Mouse (Mus musculus): Measurements from ENCODE around the gene Hormad2. TPM values are rescaled to one million over a fixed set of nuclear protein-coding genes. Genes with fewer than 3 reads are reported as not detected.

Gene Hormad2
- total and polyA plus RNA-seq, 3 experiments = 16.0 to 17.0 TPM; not detected in 1

DNA sequence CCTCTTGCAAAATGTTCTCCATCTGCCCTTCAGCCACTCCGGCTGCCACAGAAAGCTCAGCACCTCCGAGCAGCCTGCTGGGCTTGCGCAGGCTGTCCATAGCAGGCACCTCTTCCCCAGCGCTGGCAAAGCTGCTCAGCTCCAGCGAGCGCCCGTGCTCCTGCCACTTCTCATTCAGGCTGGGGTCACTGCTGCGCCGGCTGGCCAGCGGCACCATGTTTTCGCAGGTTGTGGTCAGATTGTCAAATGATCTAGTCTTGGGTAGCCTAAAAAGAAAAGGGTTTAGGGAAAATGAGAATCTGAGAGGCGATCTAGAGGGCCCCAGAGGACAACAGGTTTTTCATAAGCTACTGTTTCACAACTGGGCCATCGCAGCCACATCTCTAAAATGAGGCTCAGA lies 47.5 kb upstream of the Hormad2 start:
- H3K79me2 ChIP-seq (ENCODE audit: control insufficient read depth, insufficient read depth, low read length, poor library complexity) = no peaks in the 10 kb centered on the region
- no peak overlapping the region for H3K4me3 ChIP-seq (ENCODE audit: control insufficient read depth in 1 of 2, insufficient read depth in 1 of 2, low read depth in 2 of 2, low read length in 2 of 2)
- peaks cover 0 to 27% of the 10 kb centered on the region in 2 experiments; a peak in 2 of 4 replicates for H3K36me3 ChIP-seq (ENCODE audit: control insufficient read depth in 1 of 2, insufficient read depth in 2 of 2, low read length in 2 of 2)
- no peak for DNase-seq (ENCODE audit: low read depth, low spot score)
- TF ChIP-seq ZMIZ1 (IDR thresholded peaks at IDR 0.05; ENCODE audit: low read depth, low read length) = no peak
- TF ChIP-seq ZC3H11A (IDR thresholded peaks at IDR 0.05; ENCODE audit: low read depth, low read length) = no peak
- no peak for TF ChIP-seq MAX (IDR thresholded peaks at IDR 0.05; ENCODE audit: low read length)
- no peak for TF ChIP-seq SMC3 (IDR thresholded peaks at IDR 0.05; ENCODE audit: low read depth, low read length)
- TF ChIP-seq UBTF (IDR thresholded peaks at IDR 0.05; ENCODE audit: borderline replicate concordance, insufficient read depth, low read depth, low read length) = no peak
- no peak for TF ChIP-seq TBP (IDR thresholded peaks at IDR 0.05; ENCODE audit: low read depth, low read length)
- TF ChIP-seq HCFC1 (IDR thresholded peaks at IDR 0.05; ENCODE audit: low read depth, low read length) = no peak
- TF ChIP-seq CHD2 (IDR thresholded peaks at IDR 0.05; ENCODE audit: low read length) = no peak
- TF ChIP-seq ZNF384 (IDR thresholded peaks at IDR 0.05; ENCODE audit: low read depth, low read length) = no peak
- no peak overlapping the region for H3K27ac ChIP-seq (ENCODE audit: control insufficient read depth, low read depth, low read length)
- H3K4me1 ChIP-seq (ENCODE audit: control insufficient read depth in 1 of 2, insufficient read depth in 2 of 2, low read length in 2 of 2) = no peaks in the 10 kb centered on the region
- no peak overlapping the region for H3K9ac ChIP-seq (ENCODE audit: control insufficient read depth, low read depth, low read length, poor library complexity, severe bottlenecking)
- H3K9me3 ChIP-seq (replicated peaks; ENCODE audit: insufficient read depth, low read length) = no peaks in the 10 kb centered on the region
- H3K27me3 ChIP-seq (ENCODE audit: control insufficient read depth in 1 of 2, insufficient read depth in 2 of 2, low read length in 2 of 2) = no peaks in the 10 kb centered on the region

DNA sequence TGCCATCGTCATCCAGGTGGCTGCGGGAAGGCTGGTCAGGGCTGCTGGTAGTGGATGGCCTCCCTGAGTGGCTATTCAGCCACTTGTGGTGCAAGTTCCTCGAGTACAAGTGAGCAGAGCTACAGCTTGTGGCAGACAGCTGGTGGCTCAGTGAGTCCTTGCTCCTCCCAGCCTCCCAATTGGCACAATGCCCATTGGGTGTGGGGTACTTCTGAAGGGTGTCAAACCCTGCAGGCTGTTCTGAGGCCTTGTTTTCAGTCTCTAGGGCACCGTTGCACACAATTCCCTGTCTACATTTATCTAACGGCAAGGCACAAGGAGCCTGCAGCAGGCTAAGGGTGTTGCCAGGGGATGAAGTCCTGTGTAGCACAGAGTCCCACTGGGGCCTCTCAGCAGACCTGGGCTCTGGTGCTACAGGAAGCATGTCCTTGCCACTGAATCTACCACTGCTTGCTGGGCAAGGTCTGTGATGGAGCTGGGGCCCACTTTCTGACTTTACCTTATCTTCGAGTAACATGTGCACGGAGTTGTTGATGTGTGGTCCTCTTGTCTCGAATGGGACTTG lies 46.6 kb upstream of the Hormad2 start:
- H3K27me3 ChIP-seq (ENCODE audit: control insufficient read depth in 1 of 2, insufficient read depth in 2 of 2, low read length in 2 of 2) = no peaks in the 10 kb centered on the region
- no peak overlapping the region for H3K9ac ChIP-seq (ENCODE audit: control insufficient read depth, low read depth, low read length, poor library complexity, severe bottlenecking)
- DNase-seq (ENCODE audit: low read depth, low spot score) = peak; percentile 40
- peaks cover 0 to 22% of the 10 kb centered on the region in 2 experiments; a peak in 2 of 4 replicates for H3K36me3 ChIP-seq (ENCODE audit: control insufficient read depth in 1 of 2, insufficient read depth in 2 of 2, low read length in 2 of 2)
- no peak overlapping the region for H3K27ac ChIP-seq (ENCODE audit: control insufficient read depth, low read depth, low read length)
- H3K4me1 ChIP-seq (ENCODE audit: control insufficient read depth in 1 of 2, insufficient read depth in 2 of 2, low read length in 2 of 2) = no peaks in the 10 kb centered on the region
- no peaks in the 10 kb centered on the region for H3K79me2 ChIP-seq (ENCODE audit: control insufficient read depth, insufficient read depth, low read length, poor library complexity)
- H3K4me3 ChIP-seq (ENCODE audit: control insufficient read depth in 1 of 2, insufficient read depth in 1 of 2, low read depth in 2 of 2, low read length in 2 of 2) = no peak overlapping the region
- H3K9me3 ChIP-seq (replicated peaks; ENCODE audit: insufficient read depth, low read length) = no peaks in the 10 kb centered on the region
- TF ChIP-seq POLR2AphosphoS5 (IDR thresholded peaks at IDR 0.05; ENCODE audit: borderline replicate concordance, low read depth, low read length) (no peak), MAZ (IDR thresholded peaks at IDR 0.05; ENCODE audit: low read depth, low read length) (no peak), CTCF (IDR thresholded peaks at IDR 0.05 in 2 of 3, conservative IDR thresholded peaks at IDR 0.05 in 1 of 3; ENCODE audit: control insufficient read depth in 1 of 3, insufficient read depth in 1 of 3, low read depth in 2 of 3, low read length in 3 of 3, poor library complexity in 1 of 3, severe bottlenecking in 1 of 3) (no peak), ZMIZ1 (IDR thresholded peaks at IDR 0.05; ENCODE audit: low read depth, low read length) (no peak), KAT2A (conservative IDR thresholded peaks at IDR 0.05; ENCODE audit: low read depth, low read length) (no peak), ZC3H11A (IDR thresholded peaks at IDR 0.05; ENCODE audit: low read depth, low read length) (no peak), MXI1 (IDR thresholded peaks at IDR 0.05; ENCODE audit: low read depth, low read length) (no peak), CHD1 (IDR thresholded peaks at IDR 0.05; ENCODE audit: low read depth, low read length) (no peak), SIN3A (IDR thresholded peaks at IDR 0.05; ENCODE audit: low read length) (no peak), GABPA (IDR thresholded peaks at IDR 0.05; ENCODE audit: low read depth, low read length) (no peak), JUND (IDR thresholded peaks at IDR 0.05; ENCODE audit: low read depth, low read length) (no peak), RAD21 (IDR thresholded peaks at IDR 0.05; ENCODE audit: low read depth, low read length) (no peak), ZNF384 (IDR thresholded peaks at IDR 0.05; ENCODE audit: low read depth, low read length) (no peak), UBTF (IDR thresholded peaks at IDR 0.05; ENCODE audit: borderline replicate concordance, insufficient read depth, low read depth, low read length) (no peak), MAX (IDR thresholded peaks at IDR 0.05; ENCODE audit: low read length) (no peak)
